Mouse (Mus musculus): ENCODE results near the gene Clcnkb. TPM values are rescaled to one million over a fixed set of nuclear protein-coding genes. Genes with fewer than 3 reads are reported as not detected.

The Clcnkb gene
- polyA plus RNA-seq, 1 experiment: not detected

DNA sequence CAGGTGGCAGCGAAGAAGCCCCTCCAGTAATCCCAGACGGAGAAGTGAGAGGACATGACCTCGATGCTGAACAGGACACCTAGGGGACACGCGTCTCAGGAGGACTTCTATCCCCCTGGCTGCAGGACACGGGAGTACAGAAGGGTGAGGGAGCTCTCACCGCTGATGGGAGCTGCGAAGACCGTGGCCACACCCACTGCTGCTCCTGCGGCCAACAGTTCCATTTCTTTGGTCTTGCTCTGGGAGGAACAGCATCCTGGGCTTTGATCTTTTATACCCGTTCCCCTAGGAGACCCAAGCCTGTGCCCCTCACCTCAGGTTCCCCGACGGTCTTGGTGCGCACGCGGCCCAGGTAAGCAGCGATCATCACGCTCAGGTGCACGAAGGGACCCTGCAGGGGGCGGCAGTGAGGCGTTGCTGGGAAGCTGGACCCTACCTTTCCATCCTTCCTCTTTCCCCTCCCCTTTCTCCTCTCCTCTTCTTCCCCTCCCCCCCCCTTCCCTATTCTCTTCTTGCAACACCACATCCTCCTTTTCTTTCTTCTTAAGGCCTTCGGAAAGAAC is 4.3 kb downstream of the Clcnkb start:
- 0 out of 2 replicates have a peak, but pooled peaks have one; percentile 25 for TF ChIP-seq CTCF (IDR thresholded peaks at IDR 0.05; ENCODE audit: insufficient read depth, low read length)
- no peak for TF ChIP-seq POLR2A (IDR thresholded peaks at IDR 0.05; ENCODE audit: borderline replicate concordance, extremely low read depth, low read depth, low read length)
- H3K4me1 ChIP-seq (ENCODE audit: control insufficient read depth, insufficient read depth, low read length): no peaks in the 10 kb centered on the region
- H3K4me3 ChIP-seq (replicated peaks; ENCODE audit: extremely low read depth, low read depth, low read length): no peak overlapping the region
- 29% methylated on average over 22 of the region's 22 CpGs for WGBS
- DNase-seq: no peak

GRCm38 (mm10) chr4:141408577-141408976 is 7.2 kb downstream of the Clcnkb start:
- no peak for TF ChIP-seq POLR2A (IDR thresholded peaks at IDR 0.05; ENCODE audit: borderline replicate concordance, extremely low read depth, low read depth, low read length)
- no peak for TF ChIP-seq CTCF (IDR thresholded peaks at IDR 0.05; ENCODE audit: insufficient read depth, low read length)
- DNase-seq: no peak
- 87% methylated on average over 3 of the region's 3 CpGs for WGBS
- no peak overlapping the region for H3K4me3 ChIP-seq (replicated peaks; ENCODE audit: extremely low read depth, low read depth, low read length)
- H3K4me1 ChIP-seq (ENCODE audit: control insufficient read depth, insufficient read depth, low read length): no peaks in the 10 kb centered on the region

DNA sequence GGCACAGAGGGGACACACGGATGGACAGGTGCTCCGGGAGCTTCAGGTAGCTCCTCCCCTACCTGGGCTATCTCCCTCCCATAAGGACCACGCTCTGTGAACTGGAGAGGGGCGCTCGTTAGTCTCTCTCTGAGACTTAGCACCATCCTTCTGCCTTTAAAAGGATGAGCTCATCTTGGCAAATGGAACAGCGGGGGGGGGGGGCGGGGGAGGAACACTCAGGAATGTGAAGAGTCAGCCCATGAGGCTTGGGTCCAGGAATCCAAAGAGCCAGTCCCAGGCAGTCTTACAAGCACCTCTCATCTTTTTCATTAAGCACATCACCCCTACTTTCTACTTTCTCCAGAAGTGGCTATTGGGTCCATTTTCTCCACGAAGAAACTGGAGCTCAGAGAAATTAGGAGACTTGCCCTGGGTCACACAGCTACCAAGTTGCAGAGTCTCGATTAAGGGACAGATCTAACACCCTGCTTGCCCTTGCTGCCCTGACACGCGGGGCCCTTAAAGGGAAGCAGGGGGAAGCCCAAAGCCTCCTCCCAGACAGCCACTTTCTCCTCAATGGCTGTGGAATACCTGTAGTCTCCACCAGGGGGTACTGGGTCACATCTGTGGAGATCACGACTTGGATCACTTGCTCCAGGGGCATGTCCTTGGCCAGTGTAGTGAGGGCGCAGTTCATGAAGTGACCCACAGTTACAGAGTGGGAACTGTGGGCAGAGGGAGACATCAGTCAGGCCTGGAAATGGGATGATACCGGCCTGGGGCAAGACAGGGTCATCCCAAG is 9.1 kb downstream of the Clcnkb start:
- Histone ChIP-seq H3K4me3 (replicated peaks; ENCODE audit: extremely low read depth, low read depth, low read length) (no peak overlapping the region), H3K4me1 (ENCODE audit: control insufficient read depth, insufficient read depth, low read length) (no peaks in the 10 kb centered on the region)
- no peak for TF ChIP-seq POLR2A (IDR thresholded peaks at IDR 0.05; ENCODE audit: borderline replicate concordance, extremely low read depth, low read depth, low read length)
- TF ChIP-seq CTCF (IDR thresholded peaks at IDR 0.05; ENCODE audit: insufficient read depth, low read length): peak; percentile 55
- WGBS: 34% methylated on average over 14 of the region's 14 CpGs
- DNase-seq: peak; percentile 37

DNA sequence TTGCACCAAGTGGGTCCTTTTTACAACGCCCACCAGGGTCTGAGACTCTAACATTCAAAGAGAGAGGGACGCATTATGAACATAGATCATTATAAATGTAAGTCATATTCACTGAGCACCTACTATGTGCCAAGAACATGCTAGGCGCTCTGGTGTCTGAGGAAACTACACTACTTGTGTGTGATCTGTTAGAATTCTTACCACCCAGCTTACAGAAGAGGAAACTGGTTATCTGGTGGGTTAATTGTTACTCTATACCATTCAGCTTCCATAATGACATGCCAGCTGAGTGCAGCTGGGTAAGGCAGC is 10.5 kb downstream of the Clcnkb start:
- no peak overlapping the region for H3K4me3 ChIP-seq (replicated peaks; ENCODE audit: extremely low read depth, low read depth, low read length)
- 83% methylated on average over 3 of the region's 3 CpGs for WGBS
- DNase-seq: no peak
- H3K4me1 ChIP-seq (ENCODE audit: control insufficient read depth, insufficient read depth, low read length): no peaks in the 10 kb centered on the region
- no peak for TF ChIP-seq POLR2A (IDR thresholded peaks at IDR 0.05; ENCODE audit: borderline replicate concordance, extremely low read depth, low read depth, low read length)
- TF ChIP-seq CTCF (IDR thresholded peaks at IDR 0.05; ENCODE audit: insufficient read depth, low read length): no peak

DNA sequence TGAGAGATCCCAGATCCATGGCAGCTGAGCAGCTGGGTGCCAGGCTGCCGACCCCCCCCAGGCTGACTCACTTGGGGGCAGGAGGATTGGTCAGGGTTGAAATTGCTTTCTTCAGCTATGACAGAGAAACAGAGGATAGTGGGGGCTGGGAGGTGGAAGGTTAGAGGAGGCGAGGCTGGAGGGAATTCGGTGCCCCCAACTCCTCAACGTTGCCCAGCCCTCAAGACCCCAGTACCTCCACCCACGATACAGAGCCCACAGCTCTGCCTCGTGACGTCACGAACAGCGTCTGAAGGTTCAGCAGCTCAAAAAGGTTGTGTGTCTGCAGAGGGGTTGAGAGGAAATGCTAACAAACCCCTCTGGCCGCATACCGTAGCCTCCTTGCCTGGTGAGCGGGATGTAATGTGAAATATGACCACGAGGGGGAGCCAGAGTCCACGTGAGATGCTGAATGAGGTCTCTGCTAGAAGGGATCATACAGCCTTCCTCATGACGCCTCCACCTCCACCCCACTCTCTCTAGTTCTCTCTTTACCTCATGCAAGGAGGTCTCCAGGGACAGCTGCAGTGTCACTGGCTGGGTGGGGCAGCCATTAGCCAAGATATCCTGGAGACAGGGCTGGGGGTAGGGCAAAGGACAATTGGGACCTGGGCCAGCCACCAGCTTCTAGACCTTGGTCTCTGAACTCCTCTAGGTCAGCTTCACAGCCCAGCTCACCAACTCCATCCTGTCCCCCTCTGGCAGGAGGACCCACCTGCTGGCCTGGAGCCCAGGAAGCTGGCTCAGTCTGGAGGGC is 11.1 kb downstream of the Clcnkb start:
- Histone ChIP-seq H3K4me1 (ENCODE audit: control insufficient read depth, insufficient read depth, low read length) (no peaks in the 10 kb centered on the region), H3K4me3 (replicated peaks; ENCODE audit: extremely low read depth, low read depth, low read length) (no peak overlapping the region)
- 11% methylated on average over 15 of the region's 15 CpGs for WGBS
- TF ChIP-seq POLR2A (IDR thresholded peaks at IDR 0.05; ENCODE audit: borderline replicate concordance, extremely low read depth, low read depth, low read length) (no peak), CTCF (IDR thresholded peaks at IDR 0.05; ENCODE audit: insufficient read depth, low read length) (peak; percentile 100)
- peak; percentile 87 for DNase-seq

DNA sequence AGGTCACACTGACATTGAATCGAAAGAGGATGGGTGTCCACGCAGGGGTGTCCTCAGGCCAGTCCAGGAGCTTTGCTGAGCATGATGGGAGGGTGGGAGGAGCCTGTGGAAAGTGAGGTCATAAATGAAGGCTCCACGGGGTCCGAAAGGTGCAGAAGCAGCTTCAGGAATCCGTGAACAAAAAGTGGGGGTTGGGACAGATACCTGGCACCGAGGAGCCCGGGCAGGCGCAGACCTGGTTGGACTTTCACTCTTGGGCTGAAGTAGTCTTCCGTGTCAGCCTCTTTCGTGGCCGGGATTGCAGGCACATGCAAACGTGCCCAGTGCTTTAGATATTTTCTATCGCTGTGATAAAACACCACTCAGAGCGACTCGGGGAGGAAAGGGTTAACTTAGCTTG is 15.6 kb downstream of the Clcnkb start:
- no peak overlapping the region for H3K4me3 ChIP-seq (replicated peaks; ENCODE audit: extremely low read depth, low read depth, low read length)
- WGBS: 79% methylated on average over 15 of the region's 15 CpGs
- TF ChIP-seq CTCF (IDR thresholded peaks at IDR 0.05; ENCODE audit: insufficient read depth, low read length) (no peak), POLR2A (IDR thresholded peaks at IDR 0.05; ENCODE audit: borderline replicate concordance, extremely low read depth, low read depth, low read length) (no peak)
- DNase-seq: no peak
- H3K4me1 ChIP-seq (ENCODE audit: control insufficient read depth, insufficient read depth, low read length): no peaks in the 10 kb centered on the region

- DNase-seq: no peak
- 47% methylated on average over 12 of the region's 12 CpGs for WGBS
- Histone ChIP-seq H3K4me3 (replicated peaks; ENCODE audit: extremely low read depth, low read depth, low read length) (no peak within 1 kb of the TSS), H3K4me1 (ENCODE audit: control insufficient read depth, insufficient read depth, low read length) (no peaks in the 10 kb centered on the region)
- TF ChIP-seq POLR2A (IDR thresholded peaks at IDR 0.05; ENCODE audit: borderline replicate concordance, extremely low read depth, low read depth, low read length) (no peak), CTCF (IDR thresholded peaks at IDR 0.05; ENCODE audit: insufficient read depth, low read length) (no peak)
Observed at GRCm38 (mm10) chr4:141398545-141398944, 17.3 kb downstream of the Clcnkb start, which contains the start of gene Clcnka. Clcnka (minus strand) TSS chr4:141398724.

- WGBS: 68% methylated on average over 12 of the region's 12 CpGs
- TF ChIP-seq CTCF (IDR thresholded peaks at IDR 0.05; ENCODE audit: insufficient read depth, low read length): no peak
- no peak for TF ChIP-seq POLR2A (IDR thresholded peaks at IDR 0.05; ENCODE audit: borderline replicate concordance, extremely low read depth, low read depth, low read length)
- DNase-seq: no peak
- no peak overlapping the region for H3K4me3 ChIP-seq (replicated peaks; ENCODE audit: extremely low read depth, low read depth, low read length)
- H3K4me1 ChIP-seq (ENCODE audit: control insufficient read depth, insufficient read depth, low read length): no peaks in the 10 kb centered on the region
Observed at GRCm38 (mm10) chr4:141397861-141398260, 18.0 kb downstream of the Clcnkb start.

GRCm38 (mm10) chr4:141394751-141395150 is 21.1 kb downstream of the Clcnkb start:
- TF ChIP-seq CTCF (IDR thresholded peaks at IDR 0.05; ENCODE audit: insufficient read depth, low read length) (no peak), POLR2A (IDR thresholded peaks at IDR 0.05; ENCODE audit: borderline replicate concordance, extremely low read depth, low read depth, low read length) (no peak)
- DNase-seq: no peak
- 20% methylated on average over 16 of the region's 16 CpGs for WGBS
- Histone ChIP-seq H3K4me1 (ENCODE audit: control insufficient read depth, insufficient read depth, low read length) (no peaks in the 10 kb centered on the region), H3K4me3 (replicated peaks; ENCODE audit: extremely low read depth, low read depth, low read length) (no peak overlapping the region)

Measured in lung, adult 2 months (tissue).